Mouse (Mus musculus) embryonic fibroblast, embryonic 13.5 days (primary cell): ENCODE data around the gene Ncapd2. TPM values are rescaled to one million over a fixed set of nuclear protein-coding genes. Genes with fewer than 3 reads are reported as not detected.

Source experiments
- H3K27ac ChIP-seq: 2 replicates; pipeline ENCODE4 v1.5.1; 2012; ENCODE audit warnings: low read length, control low read depth, inconsistent platforms; ENCODE audit not compliant: insufficient read depth
- H3K4me1 ChIP-seq: 2 replicates; pipeline ENCODE4 v1.6.1; 2011; ENCODE audit warnings: low read length; ENCODE audit not compliant: control insufficient read depth, insufficient read depth
- H3K4me3 ChIP-seq: 2 replicates; pipeline ENCODE4 v1.5.1; 2011; ENCODE audit warnings: mild to moderate bottlenecking, control low read depth, low read length; ENCODE audit not compliant: insufficient read depth
- CTCF ChIP-seq: IDR thresholded peaks from 2 replicates; pipeline ENCODE4 v1.5.1; 2011; ENCODE audit warnings: mild to moderate bottlenecking, control low read depth, low read length, moderate library complexity, borderline replicate concordance; ENCODE audit not compliant: insufficient read depth
- POLR2A ChIP-seq: IDR thresholded peaks from 2 replicates; pipeline ENCODE4 v1.6.1; 2011; ENCODE audit warnings: low read depth, mild to moderate bottlenecking, control low read depth, low read length, moderate library complexity
- polyA plus RNA-seq: library from polyadenylated mRNA; stranded (reverse); fragments of >200 nt; gene quantifications from 2 replicates; pipeline ENCODE4 v1.2.4, GENCODE M21; 2011; ENCODE audit warnings: low read depth; ENCODE audit not compliant: missing spikeins, insufficient read length

Gene Ncapd2
- polyA plus RNA-seq, 1 experiment, result 137 TPM

DNA sequence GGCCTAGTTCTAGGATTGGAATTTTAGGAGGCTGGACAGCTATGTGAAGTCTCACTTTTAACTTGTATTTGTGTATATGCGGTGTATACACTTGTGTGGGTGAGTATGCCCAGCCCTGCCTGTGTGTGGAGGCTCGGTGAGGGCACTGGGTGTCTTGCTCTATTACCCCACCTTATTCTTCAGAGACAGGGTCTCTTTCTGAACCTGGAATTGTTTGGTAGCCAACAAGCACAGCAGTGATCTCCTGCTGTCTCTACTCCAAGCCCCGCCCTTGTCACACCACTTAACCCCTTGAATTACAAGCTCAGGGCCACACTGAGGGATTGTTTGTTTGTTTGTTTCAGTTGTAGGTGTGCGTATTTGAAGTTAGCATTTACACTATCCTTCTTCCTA is 40.5 kb upstream of the Ncapd2 start:
- H3K27ac ChIP-seq, result no peak overlapping the region
- H3K4me3 ChIP-seq, result peak overlapping the region; percentile 57
- TF ChIP-seq POLR2A (no peak), CTCF (no peak)
- H3K4me1 ChIP-seq, result no peaks in the 10 kb centered on the region

DNA sequence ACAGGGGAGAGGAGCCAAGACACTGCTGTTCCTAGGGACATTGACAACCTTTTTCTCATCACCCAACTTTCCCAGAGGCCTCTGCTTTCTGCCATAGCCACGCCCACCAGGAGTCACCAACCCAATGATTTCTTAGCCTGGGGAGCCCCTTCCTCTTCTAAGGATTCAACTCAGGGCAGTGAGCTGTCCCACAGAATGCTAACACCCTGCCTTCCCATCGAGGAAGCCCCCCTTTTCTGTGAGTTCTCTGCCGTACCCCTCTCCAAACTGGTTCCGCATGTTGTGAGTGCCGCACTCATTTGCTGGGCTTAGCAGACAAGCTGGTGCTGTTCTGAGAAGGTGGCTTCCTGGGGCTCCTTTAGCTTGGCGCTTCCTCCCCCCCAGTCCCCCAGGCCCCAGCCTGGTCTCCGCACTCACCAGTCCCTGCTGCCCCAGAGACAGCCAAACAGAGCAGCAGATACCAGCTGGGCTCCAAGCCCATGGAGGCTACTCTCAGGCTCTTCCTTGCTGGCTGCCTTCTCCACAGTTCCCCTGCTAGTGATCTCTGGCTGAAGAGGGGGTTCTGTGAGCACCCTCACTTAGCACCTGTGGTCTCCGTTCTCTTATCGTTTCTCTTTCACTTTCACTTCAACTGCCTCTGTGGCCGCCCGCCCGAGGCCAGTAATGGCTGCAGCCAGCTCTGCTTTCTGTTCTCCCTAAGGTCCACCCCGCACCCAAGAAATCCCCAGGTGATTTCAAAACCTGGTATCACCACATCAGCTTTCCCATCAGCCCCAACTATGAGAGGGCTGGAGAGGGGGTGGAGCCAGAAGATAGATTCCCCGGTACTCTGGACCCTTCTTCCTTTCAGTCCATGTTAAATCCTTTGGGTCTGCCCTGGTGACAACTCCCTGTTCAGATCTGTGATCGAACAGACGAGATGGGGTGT is 39.9 kb upstream of the Ncapd2 start, which contains the start of gene Tapbpl:
Gene Tapbpl (minus strand): TSS at position 744 of the 928 bp plus-strand sequence.
- H3K4me1 ChIP-seq, result no peaks in the 10 kb centered on the region
- no peak for TF ChIP-seq CTCF
- TF ChIP-seq POLR2A, result peak; percentile 76
- H3K4me3 ChIP-seq, result peak within 1 kb of the TSS; percentile 57
- 0 out of 2 replicates have a peak within 1 kb of the TSS, but pooled peaks have one; percentile 18 for H3K27ac ChIP-seq

DNA sequence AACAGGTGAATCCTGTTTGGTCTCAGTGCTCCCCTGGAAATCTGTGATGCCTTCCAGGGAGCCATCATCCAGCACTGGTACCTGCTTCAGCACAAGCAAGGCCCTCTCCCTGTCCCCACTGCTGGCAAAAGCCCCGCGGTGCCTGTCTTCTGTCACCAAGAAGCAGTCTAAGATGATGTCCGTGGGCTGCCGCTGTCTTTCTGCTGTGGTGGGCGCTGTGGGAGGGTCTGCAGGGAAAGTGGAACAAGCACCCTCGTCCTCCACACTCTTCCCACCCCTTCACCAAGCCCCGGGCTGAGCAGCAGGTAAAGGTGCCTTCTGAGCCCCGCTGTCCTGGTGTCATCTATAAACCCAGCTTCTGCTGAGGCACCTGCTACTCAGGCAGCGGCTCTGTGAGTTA is 39.1 kb upstream of the Ncapd2 start:
- H3K4me3 ChIP-seq, result no peak overlapping the region

DNA sequence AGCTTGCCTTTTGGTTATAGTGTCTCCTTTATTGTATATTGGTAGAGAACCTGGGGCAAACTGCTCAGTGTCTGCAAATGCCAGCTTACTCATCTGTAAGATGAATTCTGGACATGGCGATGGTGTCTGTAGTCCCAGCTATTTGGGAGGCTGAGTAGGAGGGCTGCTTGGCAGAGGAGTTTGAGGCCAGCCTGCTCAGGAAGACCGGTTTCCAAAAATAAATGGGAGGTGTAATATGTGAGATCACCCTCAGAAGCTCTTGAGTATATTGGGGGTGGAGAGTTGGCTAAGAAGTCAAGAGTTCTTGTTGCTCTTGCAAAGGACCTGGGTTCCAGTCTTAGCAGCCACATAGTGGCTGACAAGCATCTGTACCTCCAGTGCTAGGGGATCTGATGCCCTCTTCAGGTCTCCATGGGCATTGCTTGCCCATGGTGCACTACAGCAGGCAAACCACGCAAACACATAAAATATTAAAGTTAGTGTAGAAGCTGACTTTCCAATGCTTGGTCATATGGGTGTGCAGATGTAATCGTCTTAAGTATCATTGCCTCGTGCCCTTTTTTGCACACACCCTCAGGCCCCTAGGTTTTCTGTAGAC is 34.1 kb upstream of the Ncapd2 start:
- TF ChIP-seq POLR2A (no peak), CTCF (peak; percentile 8; the same call in 1 of the 2 replicates)
- H3K27ac ChIP-seq, result no peak overlapping the region
- H3K4me3 ChIP-seq, result no peak overlapping the region
- H3K4me1 ChIP-seq, result no peaks in the 10 kb centered on the region

More for the DNA sequence above, 39.1 kb upstream of the Ncapd2 start:
- TF ChIP-seq CTCF (no peak), POLR2A (no peak)
- H3K27ac ChIP-seq, result no peak overlapping the region
- H3K4me1 ChIP-seq, result no peaks in the 10 kb centered on the region

DNA sequence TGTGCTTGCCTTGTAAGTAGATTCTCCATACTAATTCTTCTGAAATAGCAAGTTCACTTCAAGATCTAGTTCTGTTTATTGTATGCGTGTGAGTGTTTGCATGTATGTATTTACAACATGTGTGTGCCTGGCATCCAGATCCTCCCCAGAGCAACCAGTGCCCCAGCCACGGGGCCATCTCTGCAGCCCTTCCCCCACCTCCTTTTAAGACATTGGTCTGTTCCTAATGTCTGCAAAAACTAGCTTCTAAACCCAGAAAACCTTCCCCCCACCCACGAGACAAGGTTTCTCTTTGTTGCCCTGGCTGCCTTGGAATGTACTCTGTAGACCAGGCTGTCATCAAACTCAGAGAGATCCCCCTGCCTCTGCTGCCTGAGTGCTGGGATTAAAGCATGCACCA is 31.1 kb upstream of the Ncapd2 start:
- Histone ChIP-seq H3K4me3 (no peak overlapping the region), H3K4me1 (no peaks in the 10 kb centered on the region), H3K27ac (no peak overlapping the region)
- TF ChIP-seq CTCF (no peak), POLR2A (no peak)

DNA sequence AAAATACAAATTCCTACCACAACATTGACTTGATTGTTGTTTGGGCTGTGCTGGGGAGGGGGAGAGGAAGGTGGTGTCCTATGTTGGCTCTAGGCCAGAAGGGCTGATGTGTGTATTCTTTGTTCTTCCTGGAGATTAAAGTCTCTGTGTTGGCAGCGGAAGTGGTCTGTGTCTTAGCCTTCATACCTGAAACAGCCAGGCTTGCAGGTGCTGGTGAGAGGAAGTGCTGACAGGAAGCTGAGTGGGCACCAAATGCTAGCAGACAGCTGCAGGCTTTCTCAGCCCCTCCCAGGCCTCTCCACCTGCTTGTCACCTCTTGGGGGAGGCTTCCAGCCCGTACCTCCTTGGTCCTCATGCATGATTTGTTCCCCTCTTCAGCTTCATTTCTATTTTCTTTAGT is 30.6 kb upstream of the Ncapd2 start:
- TF ChIP-seq POLR2A (no peak), CTCF (no peak)
- no peaks in the 10 kb centered on the region for H3K4me1 ChIP-seq
- H3K4me3 ChIP-seq, result no peak overlapping the region
- no peak overlapping the region for H3K27ac ChIP-seq

DNA sequence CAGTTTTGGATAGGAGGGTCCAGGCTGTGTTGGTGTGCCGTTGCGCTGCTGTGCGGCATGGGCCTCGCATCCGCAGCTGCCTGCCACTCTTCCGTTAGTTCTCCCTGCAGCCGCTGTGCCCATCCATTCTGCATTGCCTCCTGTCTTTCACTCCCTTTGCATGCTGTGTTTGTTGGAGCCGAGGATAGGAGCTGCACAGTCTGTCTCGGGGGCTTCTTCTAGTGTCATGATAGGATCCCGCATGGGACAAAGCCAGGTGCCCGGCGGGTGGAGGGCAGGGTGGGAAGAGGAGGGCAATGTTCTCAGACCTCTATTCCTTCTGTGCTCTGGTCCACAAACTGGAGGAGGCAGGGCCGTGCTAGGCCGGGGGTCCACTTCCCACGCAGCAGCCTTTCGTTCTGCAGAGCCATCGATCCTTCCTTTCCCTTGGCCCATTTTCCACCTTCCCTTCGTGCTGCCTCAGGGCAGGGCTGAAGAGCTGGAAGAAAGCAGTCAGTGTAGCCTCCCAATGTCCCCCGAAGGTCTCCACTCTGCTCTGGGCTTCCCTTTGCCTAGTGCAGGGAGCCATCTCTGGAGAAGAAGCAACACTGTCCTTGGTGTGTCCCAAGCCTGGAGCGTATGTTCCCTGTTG is 29.7 kb upstream of the Ncapd2 start:
- no peak for TF ChIP-seq CTCF
- TF ChIP-seq POLR2A, result no peak
- Histone ChIP-seq H3K4me1 (no peaks in the 10 kb centered on the region), H3K27ac (no peak overlapping the region), H3K4me3 (no peak overlapping the region)

DNA sequence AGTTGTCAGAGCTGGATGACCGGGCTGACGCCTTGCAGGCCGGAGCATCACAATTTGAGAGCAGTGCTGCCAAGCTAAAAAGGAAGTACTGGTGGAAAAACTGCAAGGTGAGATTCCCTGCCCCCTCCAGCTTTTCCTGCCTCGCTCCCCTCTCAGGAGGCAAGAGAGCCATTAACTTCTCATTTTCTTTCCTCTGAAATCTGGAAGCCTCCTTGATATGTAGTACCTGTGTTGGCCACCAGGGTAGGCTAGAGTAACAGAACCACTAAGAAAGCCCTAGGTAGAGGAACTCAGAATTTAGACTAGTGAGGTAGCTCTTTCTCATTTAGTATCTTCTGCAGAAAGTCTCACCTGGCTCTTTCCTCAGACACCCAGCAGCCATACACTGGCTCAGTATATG is 27.5 kb upstream of the Ncapd2 start:
- Histone ChIP-seq H3K27ac (no peak overlapping the region), H3K4me1 (no peaks in the 10 kb centered on the region), H3K4me3 (no peak overlapping the region)
- TF ChIP-seq CTCF (no peak), POLR2A (no peak)

DNA sequence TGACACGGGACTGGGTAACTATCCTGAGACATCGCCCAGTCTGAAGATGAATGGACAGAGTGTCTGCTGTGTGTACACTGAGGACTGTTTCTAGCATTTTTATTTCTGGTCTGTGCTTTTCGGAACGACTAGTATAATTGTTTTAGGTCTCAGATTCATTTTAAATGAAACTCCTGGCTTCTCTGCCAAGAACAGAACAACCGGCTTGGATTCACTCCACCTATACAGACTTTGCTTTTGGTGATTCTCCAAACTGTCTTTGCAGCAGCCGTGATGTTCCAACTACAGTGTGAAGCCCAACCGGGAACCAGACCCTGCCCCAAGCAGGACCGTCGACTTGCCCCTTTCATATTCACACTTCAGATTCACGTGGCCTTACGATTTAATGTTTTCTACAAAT is 26.4 kb upstream of the Ncapd2 start:
- Histone ChIP-seq H3K4me3 (no peak overlapping the region), H3K4me1 (no peaks in the 10 kb centered on the region), H3K27ac (no peak overlapping the region)
- TF ChIP-seq CTCF (no peak), POLR2A (no peak)
